Mouse (Mus musculus): ENCODE results near the gene Trappc3. TPM values are rescaled to one million over a fixed set of nuclear protein-coding genes. Genes with fewer than 3 reads are reported as not detected.

The Trappc3 gene
- polyA plus RNA-seq, 1 experiment from 2014 or later: 126 TPM

GRCm38 (mm10) chr4:126306827-126307226 is 44.7 kb downstream of the Trappc3 start:
- H3K4me2 ChIP-seq (replicated peaks): no peak overlapping the region
- 0 out of 2 replicates have a peak, but pooled peaks cover 7% of the 10 kb centered on the region for H3K9me3 ChIP-seq
- H3K4me3 ChIP-seq: no peak overlapping the region
- H3K27me3 ChIP-seq: peaks cover 15% of the 10 kb centered on the region
- H3K4me1 ChIP-seq: peaks cover 19% of the 10 kb centered on the region
- H3K36me3 ChIP-seq: 0 out of 2 replicates have a peak, but pooled peaks cover 5% of the 10 kb centered on the region
- no peak overlapping the region for H3K9ac ChIP-seq
- no peak overlapping the region for H3K27ac ChIP-seq
- WGBS: 19% methylated on average over 2 of the region's 2 CpGs
- no peak for ATAC-seq (ENCODE audit: low FRiP score, low read depth)

GRCm38 (mm10) chr4:126309211-126309921 is 47.2 kb downstream of the Trappc3 start:
- no peaks in the 10 kb centered on the region for H3K27me3 ChIP-seq
- H3K4me1 ChIP-seq: peaks cover 33% of the 10 kb centered on the region
- ATAC-seq (ENCODE audit: low FRiP score, low read depth): peak; percentile 24
- peak overlapping the region; percentile 24 for H3K4me3 ChIP-seq
- 0 out of 2 replicates have a peak, but pooled peaks cover 7% of the 10 kb centered on the region for H3K9me3 ChIP-seq
- peak overlapping the region; percentile 35; the same call in 1 of the 2 replicates for H3K9ac ChIP-seq
- H3K4me2 ChIP-seq (replicated peaks): peak overlapping the region; percentile 58
- no peak overlapping the region for H3K27ac ChIP-seq
- WGBS: 13% methylated on average over 20 of the region's 20 CpGs
- H3K36me3 ChIP-seq: 0 out of 2 replicates have a peak, but pooled peaks cover 5% of the 10 kb centered on the region

GRCm38 (mm10) chr4:126309922-126310309 is 47.8 kb downstream of the Trappc3 start:
- Histone ChIP-seq H3K4me1 (peaks cover 39% of the 10 kb centered on the region), H3K9ac (no peak overlapping the region), H3K4me3 (peak overlapping the region; percentile 24), H3K27me3 (no peaks in the 10 kb centered on the region), H3K4me2 (replicated peaks) (peak overlapping the region; percentile 58), H3K27ac (no peak overlapping the region), H3K36me3 (peaks cover 8% of the 10 kb centered on the region; the same call in 1 of the 2 replicates), H3K9me3 (0 out of 2 replicates have a peak, but pooled peaks cover 7% of the 10 kb centered on the region)
- WGBS: 0% methylated on average over 7 of the region's 7 CpGs
- ATAC-seq (ENCODE audit: low FRiP score, low read depth): peak; percentile 73

- no peak overlapping the region for H3K4me2 ChIP-seq (replicated peaks)
- no peak overlapping the region for H3K27ac ChIP-seq
- H3K9ac ChIP-seq: no peak overlapping the region
- 73% methylated on average over 7 of the region's 7 CpGs for WGBS
- peaks cover 12% of the 10 kb centered on the region for H3K36me3 ChIP-seq
- no peaks in the 10 kb centered on the region for H3K27me3 ChIP-seq
- peaks cover 40% of the 10 kb centered on the region for H3K4me1 ChIP-seq
- no peak overlapping the region for H3K4me3 ChIP-seq
- no peak for ATAC-seq (ENCODE audit: low FRiP score, low read depth)
- H3K9me3 ChIP-seq: 0 out of 2 replicates have a peak, but pooled peaks cover 7% of the 10 kb centered on the region
Observed at GRCm38 (mm10) chr4:126310344-126310743, 48.2 kb downstream of the Trappc3 start.

GRCm38 (mm10) chr4:126311566-126312200 is 49.6 kb downstream of the Trappc3 start:
- no peaks in the 10 kb centered on the region for H3K27me3 ChIP-seq
- no peaks in the 10 kb centered on the region for H3K9me3 ChIP-seq
- 94% methylated on average over 16 of the region's 16 CpGs for WGBS
- peaks cover 25% of the 10 kb centered on the region for H3K36me3 ChIP-seq
- no peak overlapping the region for H3K4me2 ChIP-seq (replicated peaks)
- no peak overlapping the region; the same call in 1 of the 2 replicates for H3K27ac ChIP-seq
- H3K4me3 ChIP-seq: no peak overlapping the region
- 0 out of 2 replicates have a peak overlapping the region, but pooled peaks have one; percentile 13 for H3K9ac ChIP-seq
- no peak for ATAC-seq (ENCODE audit: low FRiP score, low read depth)
- H3K4me1 ChIP-seq: peaks cover 43% of the 10 kb centered on the region

- WGBS: 25% methylated on average over 5 of the region's 5 CpGs
Observed at GRCm38 (mm10) chr4:126313202-126313601, 51.1 kb downstream of the Trappc3 start.

GRCm38 (mm10) chr4:126314393-126314792 is 52.3 kb downstream of the Trappc3 start:
- H3K4me1 ChIP-seq: peaks cover 38% of the 10 kb centered on the region
- H3K27ac ChIP-seq: peak overlapping the region; percentile 74
- H3K36me3 ChIP-seq: peaks cover 52% of the 10 kb centered on the region
- ATAC-seq (ENCODE audit: low FRiP score, low read depth): no peak
- peak overlapping the region; percentile 9; the same call in 1 of the 2 replicates for H3K4me2 ChIP-seq (replicated peaks)
- H3K9ac ChIP-seq: no peak overlapping the region; the same call in 1 of the 2 replicates
- H3K4me3 ChIP-seq: no peak overlapping the region
- 36% methylated on average over 10 of the region's 10 CpGs for WGBS
- no peaks in the 10 kb centered on the region for H3K9me3 ChIP-seq
- no peaks in the 10 kb centered on the region for H3K27me3 ChIP-seq

More at GRCm38 (mm10) chr4:126313202-126313601, 51.1 kb downstream of the Trappc3 start:
- peaks cover 40% of the 10 kb centered on the region for H3K36me3 ChIP-seq
- H3K4me1 ChIP-seq: peaks cover 43% of the 10 kb centered on the region
- H3K9me3 ChIP-seq: no peaks in the 10 kb centered on the region
- H3K27ac ChIP-seq: peak overlapping the region; percentile 65
- no peak overlapping the region for H3K4me3 ChIP-seq
- 0 out of 2 replicates have a peak overlapping the region, but pooled peaks have one; percentile 5 for H3K9ac ChIP-seq
- no peaks in the 10 kb centered on the region for H3K27me3 ChIP-seq
- no peak overlapping the region for H3K4me2 ChIP-seq (replicated peaks)
- ATAC-seq (ENCODE audit: low FRiP score, low read depth): no peak

GRCm38 (mm10) chr4:126315931-126316330 is 53.8 kb downstream of the Trappc3 start:
- peaks cover 49% of the 10 kb centered on the region for H3K36me3 ChIP-seq
- H3K27ac ChIP-seq: no peak overlapping the region
- H3K27me3 ChIP-seq: no peaks in the 10 kb centered on the region
- peaks cover 43% of the 10 kb centered on the region for H3K4me1 ChIP-seq
- no peak for ATAC-seq (ENCODE audit: low FRiP score, low read depth)
- H3K4me3 ChIP-seq: no peak overlapping the region
- 50% methylated on average over 5 of the region's 5 CpGs for WGBS
- no peak overlapping the region for H3K4me2 ChIP-seq (replicated peaks)
- no peaks in the 10 kb centered on the region for H3K9me3 ChIP-seq
- no peak overlapping the region for H3K9ac ChIP-seq

- Histone ChIP-seq H3K27me3 (no peaks in the 10 kb centered on the region), H3K4me3 (no peak overlapping the region), H3K4me1 (peaks cover 43% of the 10 kb centered on the region), H3K27ac (no peak overlapping the region), H3K4me2 (replicated peaks) (no peak overlapping the region), H3K9me3 (no peaks in the 10 kb centered on the region), H3K36me3 (peaks cover 49% of the 10 kb centered on the region), H3K9ac (no peak overlapping the region)
- 89% methylated on average over 13 of the region's 13 CpGs for WGBS
- ATAC-seq (ENCODE audit: low FRiP score, low read depth): no peak
Observed at GRCm38 (mm10) chr4:126316443-126317040, 54.4 kb downstream of the Trappc3 start.

- Histone ChIP-seq H3K27ac (no peak overlapping the region), H3K9ac (no peak overlapping the region), H3K4me2 (replicated peaks) (peak overlapping the region; percentile 84; the same call in 1 of the 2 replicates), H3K9me3 (no peaks in the 10 kb centered on the region), H3K4me3 (0 out of 2 replicates have a peak overlapping the region, but pooled peaks have one; percentile 75), H3K27me3 (peaks cover 16% of the 10 kb centered on the region; the same call in 1 of the 2 replicates), H3K4me1 (peaks cover 31% of the 10 kb centered on the region), H3K36me3 (peaks cover 47% of the 10 kb centered on the region)
- ATAC-seq (ENCODE audit: low FRiP score, low read depth): no peak
- WGBS: 89% methylated on average over 6 of the region's 6 CpGs
Observed at GRCm38 (mm10) chr4:126319806-126320205, 57.7 kb downstream of the Trappc3 start.

- ATAC-seq (ENCODE audit: low FRiP score, low read depth): peak; percentile 74
- H3K4me3 ChIP-seq: peak within 1 kb of the TSS; percentile 75
- H3K4me2 ChIP-seq (replicated peaks): peak within 1 kb of the TSS; percentile 84
- H3K9ac ChIP-seq: peak within 1 kb of the TSS; percentile 88
- under 1% methylated on average over 80 of the region's 80 CpGs for WGBS
- H3K36me3 ChIP-seq: peaks cover 33% of the 10 kb centered on the region
- H3K4me1 ChIP-seq: peaks cover 38% of the 10 kb centered on the region
- peaks cover 18% of the 10 kb centered on the region; the same call in 1 of the 2 replicates for H3K27me3 ChIP-seq
- H3K9me3 ChIP-seq: no peaks in the 10 kb centered on the region
- peak within 1 kb of the TSS; percentile 78 for H3K27ac ChIP-seq
Observed at GRCm38 (mm10) chr4:126321111-126321853, 59.2 kb downstream of the Trappc3 start, which contains the start of gene Adprhl2. TSS of gene Adprhl2 (minus strand) at chr4:126321703.
